Mouse (Mus musculus) urinary bladder, adult 18-20 months (tissue): ENCODE measurements around the gene Ptf1a.

Experiments
- DNase-seq, 2 experiments: peaks; one replicate each; pipeline ENCODE4 v3.0.0; 2022; ENCODE audit warnings: low spot score in 2 of 2, mixed read lengths in 2 of 2

Gene Ptf1a

GRCm38 (mm10) chr2:19444931-19445831 is at the start of gene Ptf1a:
Ptf1a (plus strand) TSS chr2:19445663.
- DNase-seq, result no peak

DNA sequence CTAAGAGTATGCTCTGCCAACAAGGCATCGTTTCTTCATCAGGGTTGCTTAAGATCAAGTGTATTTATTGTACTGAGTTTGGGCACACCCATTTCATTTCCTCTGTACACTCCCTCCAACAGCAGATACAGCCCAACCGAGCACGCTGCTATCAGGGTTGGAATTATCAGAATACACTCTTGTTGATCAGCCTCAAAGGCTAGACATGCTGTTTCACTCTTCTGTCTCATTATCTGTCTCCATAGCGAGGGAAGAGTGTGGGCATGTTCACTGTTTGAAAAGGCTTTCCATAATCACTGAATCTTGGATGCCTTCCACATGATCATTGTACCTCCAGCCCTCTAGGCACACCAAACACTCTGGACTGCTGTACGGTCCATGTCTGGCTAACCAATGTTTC is 40.1 kb upstream of the Ptf1a start:
- no peak for DNase-seq

DNA sequence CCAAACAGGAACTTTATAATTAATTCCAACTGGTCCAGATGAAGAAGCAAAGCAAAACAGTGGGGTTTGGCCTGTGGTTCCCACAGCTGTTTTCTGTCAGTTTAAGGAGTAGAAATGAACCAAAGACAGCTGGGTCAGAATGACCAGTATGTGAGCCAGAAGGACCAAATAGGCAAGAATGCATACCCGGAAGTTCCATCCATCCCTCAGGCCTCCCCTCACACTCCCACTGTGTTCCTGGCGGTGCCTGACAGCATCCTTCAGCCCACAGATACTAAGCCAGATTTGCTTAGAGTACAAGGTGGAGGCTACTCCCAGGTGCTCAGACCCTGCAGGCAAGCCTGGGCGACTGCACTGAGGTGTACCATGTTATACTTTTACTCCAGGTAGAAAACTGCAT is 38.9 kb upstream of the Ptf1a start:
- peak in 1 of 2 experiments; percentile 6 for DNase-seq

- peak; percentile 15 to 61 for DNase-seq
Measured at GRCm38 (mm10) chr2:19414222-19414965, 31.1 kb upstream of the Ptf1a start.

GRCm38 (mm10) chr2:19415063-19415521 is 30.4 kb upstream of the Ptf1a start:
- DNase-seq, result peak in 1 of 2 experiments; percentile 3

DNA sequence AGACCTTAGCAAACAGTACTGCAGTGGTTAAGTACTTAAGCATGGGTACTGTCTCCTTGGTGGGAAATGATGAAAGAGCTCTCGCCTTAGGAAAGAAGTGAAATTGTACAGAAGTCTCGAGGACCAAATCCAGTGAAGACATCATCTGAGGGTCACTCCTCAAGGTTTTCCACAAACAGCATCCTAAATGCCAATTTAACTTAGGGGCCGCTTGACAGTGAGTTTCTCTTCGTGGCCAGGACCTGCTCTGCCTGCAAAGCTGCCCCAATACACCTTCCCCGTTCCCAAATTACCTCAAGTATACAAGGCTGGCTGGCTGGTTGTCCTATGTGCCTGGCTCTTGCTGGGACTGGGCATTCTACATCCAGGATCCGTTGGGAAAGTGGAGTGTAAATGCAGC is 29.4 kb upstream of the Ptf1a start:
- DNase-seq, result no peak

GRCm38 (mm10) chr2:19419686-19420345 is 25.6 kb upstream of the Ptf1a start:
- no peak for DNase-seq

DNA sequence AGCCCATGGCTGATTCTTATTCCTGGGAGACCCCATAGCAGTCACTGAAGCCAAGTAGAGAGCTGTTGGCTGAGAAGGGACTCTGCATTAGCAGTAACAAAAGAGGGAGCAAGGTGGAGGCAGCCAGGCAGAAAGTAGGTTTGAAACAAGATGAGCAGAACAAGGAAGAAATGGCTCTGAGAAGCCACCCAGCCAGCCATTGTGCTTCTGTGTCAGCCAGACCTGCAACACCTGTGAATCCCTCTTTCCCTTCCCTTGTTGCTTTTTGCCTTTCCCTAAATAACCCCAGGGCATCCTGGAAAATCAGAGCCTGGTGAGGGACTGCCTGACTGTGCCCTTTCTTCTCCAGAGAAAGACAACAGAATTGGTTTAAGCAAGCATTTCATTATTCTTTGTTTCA is 23.2 kb upstream of the Ptf1a start:
- no peak for DNase-seq

DNA sequence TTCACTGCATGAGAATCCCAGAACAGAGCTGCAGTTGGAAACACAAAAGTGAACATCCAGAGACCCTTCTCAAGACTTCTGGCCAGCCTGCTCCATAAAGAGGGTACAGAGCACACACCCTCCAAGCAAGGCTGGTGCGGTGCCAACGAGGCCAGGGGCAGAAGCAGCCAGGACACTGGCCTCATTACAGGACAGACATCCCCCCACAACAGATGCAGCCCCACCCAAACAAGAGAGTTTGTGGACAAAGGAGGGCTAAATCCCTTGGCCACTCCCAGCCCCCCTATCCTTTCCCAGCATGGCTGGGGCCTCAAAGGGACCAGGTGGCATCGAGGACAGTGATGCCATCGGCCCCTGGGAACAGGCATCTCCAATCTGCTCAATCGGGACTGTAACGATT is 22.4 kb upstream of the Ptf1a start:
- no peak for DNase-seq

GRCm38 (mm10) chr2:19429031-19429430 is 16.4 kb upstream of the Ptf1a start:
- DNase-seq, result peak in 1 of 2 experiments; percentile 30

DNA sequence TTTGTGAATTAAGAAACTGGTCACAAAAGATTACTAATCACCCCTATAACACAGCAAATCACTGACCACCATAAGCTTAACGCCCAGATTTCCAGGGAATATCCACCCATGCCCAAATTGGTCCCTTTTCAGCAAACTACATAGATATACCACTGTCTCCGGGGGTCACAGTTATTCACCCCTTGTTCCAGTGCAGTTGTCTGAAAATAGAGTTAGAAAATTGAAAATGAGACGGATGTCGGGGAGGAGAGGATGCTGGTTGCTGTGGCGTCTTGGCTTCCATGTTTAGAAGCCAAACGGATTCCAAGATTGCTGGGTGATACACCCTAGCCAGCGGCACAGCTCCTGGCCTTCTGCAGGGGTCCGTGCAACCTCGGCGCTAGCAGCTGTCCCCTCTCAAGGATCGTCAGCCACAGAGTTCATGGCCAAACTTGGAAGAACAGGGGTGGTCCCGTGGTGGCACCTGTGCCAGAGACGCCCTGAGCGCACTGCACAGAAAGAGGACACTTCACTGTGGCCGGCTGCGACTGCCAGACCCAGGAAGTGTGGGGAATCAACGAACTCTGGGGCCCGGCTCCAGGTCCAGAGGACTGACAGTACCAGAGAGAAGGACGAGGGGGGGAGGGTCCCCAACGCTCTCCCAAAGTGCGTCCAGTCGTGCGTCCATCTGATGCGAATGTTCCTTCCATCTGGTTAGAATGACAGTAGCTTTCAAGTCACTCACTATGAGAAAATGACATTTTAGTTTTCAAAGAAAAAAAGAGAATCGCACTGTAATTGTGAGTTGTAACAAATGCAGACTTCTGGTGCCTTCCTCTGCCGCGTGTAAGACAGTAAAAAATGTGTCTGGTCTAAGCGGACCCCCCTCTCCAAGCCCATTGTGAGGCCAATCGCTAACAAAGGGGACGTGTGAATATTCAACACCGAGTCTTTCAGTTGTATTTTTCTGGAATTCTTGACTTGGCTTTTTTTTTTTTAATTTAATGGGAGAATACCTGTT is 15.5 kb upstream of the Ptf1a start:
- no peak for DNase-seq

GRCm38 (mm10) chr2:19430746-19431145 is 14.7 kb upstream of the Ptf1a start:
- no peak for DNase-seq

- DNase-seq, result no peak
Measured at GRCm38 (mm10) chr2:19431186-19431585, 14.3 kb upstream of the Ptf1a start.

GRCm38 (mm10) chr2:19431614-19432323 is 13.7 kb upstream of the Ptf1a start:
- no peak for DNase-seq

DNA sequence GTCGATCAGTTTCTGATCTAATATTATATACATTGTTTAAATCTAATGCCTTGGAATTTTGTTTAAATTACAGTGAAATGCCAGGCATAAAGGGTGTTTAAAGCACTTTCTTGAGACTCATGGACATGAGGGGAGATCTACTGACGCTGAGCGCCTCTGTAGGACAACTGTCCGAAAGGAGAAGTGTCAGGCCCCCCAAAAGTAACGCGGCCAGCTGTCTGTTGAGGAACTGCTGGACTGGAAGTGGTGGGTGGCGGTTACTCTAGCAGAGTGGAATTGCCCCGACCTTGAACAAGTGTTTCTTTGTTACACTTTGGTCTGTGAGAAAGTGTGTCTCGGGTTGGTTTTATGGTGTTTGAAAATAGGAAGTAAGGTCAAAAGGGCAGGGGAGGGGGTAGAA is 1.1 kb upstream of the Ptf1a start:
- no peak for DNase-seq

DNA sequence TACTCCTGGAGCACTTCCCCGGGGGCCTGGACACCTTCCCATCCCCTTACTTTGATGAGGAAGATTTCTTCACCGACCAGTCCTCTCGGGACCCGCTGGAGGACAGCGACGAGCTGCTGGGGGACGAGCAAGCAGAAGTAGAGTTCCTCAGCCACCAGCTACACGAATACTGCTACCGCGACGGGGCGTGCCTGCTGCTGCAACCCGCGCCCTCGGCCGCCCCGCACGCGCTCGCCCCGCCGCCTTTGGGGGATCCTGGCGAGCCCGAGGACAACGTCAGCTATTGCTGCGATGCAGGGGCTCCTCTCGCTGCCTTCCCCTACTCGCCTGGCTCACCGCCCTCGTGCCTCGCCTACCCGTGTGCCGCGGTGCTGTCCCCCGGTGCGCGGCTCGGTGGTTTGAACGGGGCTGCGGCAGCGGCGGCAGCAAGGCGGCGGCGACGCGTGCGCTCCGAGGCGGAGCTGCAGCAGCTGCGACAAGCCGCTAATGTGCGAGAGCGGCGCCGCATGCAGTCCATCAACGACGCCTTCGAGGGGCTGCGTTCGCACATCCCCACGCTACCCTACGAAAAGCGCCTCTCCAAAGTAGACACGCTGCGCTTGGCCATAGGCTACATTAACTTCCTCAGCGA is 523 bp downstream of the Ptf1a start:
- no peak for DNase-seq

DNA sequence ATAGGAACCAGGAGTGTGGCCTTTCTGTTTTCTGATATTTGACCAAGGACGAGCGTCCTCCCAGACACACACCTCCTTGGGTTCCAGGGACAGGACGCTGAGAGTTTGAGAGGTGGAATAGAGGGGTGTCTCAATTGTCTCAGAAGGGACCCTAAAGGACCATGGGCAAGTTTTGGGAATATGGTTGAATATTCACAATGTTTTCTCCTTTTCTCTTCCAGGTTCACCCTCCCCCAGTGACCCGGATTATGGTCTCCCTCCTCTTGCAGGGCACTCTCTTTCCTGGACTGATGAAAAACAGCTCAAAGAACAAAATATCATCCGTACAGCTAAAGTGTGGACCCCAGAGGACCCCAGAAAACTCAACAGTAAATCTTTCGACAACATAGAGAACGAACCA is 1.3 kb downstream of the Ptf1a start:
- DNase-seq, result no peak

- DNase-seq, result no peak
Measured at GRCm38 (mm10) chr2:19448042-19448700, 2.7 kb downstream of the Ptf1a start.

- DNase-seq, result no peak
Measured at GRCm38 (mm10) chr2:19449308-19449707, 3.8 kb downstream of the Ptf1a start.
